Mouse (Mus musculus) adipocyte (in vitro differentiated cells): ENCODE measurements around the gene Cyp27a1.

ENCODE experiments used
- DNase-seq: peaks from one replicate; pipeline ENCODE4 v3.0.0-alpha.2; 2016; ENCODE audit warnings: low spot score

Cyp27a1 gene

GRCm38 (mm10) chr1:74771931-74772620, 58.7 kb downstream of the Cyp27a1 start:
- no peak for DNase-seq

GRCm38 (mm10) chr1:74773136-74773535, 59.8 kb downstream of the Cyp27a1 start:
- peak; percentile 61 for DNase-seq

DNA sequence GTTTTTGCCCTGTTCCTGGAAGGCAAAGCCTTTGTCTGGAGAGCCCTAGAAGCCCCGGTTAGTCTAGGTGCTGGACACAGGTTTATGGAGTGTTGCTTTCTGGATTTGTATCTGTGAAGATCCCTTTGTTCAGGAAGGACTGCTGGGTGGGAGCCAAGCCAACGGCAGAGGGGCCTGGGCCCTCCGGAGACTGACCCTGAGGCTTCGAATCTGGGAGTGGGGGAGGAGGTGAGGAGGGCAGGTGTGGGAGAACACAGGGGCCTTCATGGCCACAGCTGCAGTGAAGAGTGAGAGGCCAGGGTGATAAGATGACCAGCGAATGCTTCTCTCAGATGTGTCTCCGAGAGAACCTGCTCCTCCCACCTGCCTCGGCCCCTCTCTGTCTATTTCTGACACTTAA, 60.7 kb downstream of the Cyp27a1 start:
- DNase-seq = no peak

- DNase-seq = no peak
Measured at GRCm38 (mm10) chr1:74775816-74776215, 62.4 kb downstream of the Cyp27a1 start.

- no peak for DNase-seq
Measured at GRCm38 (mm10) chr1:74778934-74779486, 65.6 kb downstream of the Cyp27a1 start.

GRCm38 (mm10) chr1:74782045-74782444, 68.7 kb downstream of the Cyp27a1 start:
- DNase-seq = no peak

DNA sequence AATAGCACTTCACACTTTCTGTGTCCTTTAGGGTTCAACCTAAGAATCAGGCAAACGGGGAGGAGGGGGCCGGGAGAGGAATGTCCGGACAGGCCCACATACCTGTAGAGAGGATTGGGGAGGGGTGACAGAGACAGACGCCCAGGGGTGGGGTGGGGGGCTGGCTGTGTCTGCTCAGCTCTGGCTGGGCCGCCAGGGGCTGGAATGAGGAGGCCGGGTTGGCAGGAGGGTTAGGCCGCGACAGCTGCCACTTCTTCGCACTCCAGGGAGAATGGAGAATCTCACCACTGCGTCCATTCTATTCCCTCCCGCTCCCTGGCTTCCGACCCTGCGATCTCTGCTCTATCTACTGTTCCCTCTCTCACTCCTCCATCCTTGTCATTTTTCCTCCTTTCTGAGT, 70.2 kb downstream of the Cyp27a1 start:
- no peak for DNase-seq

DNA sequence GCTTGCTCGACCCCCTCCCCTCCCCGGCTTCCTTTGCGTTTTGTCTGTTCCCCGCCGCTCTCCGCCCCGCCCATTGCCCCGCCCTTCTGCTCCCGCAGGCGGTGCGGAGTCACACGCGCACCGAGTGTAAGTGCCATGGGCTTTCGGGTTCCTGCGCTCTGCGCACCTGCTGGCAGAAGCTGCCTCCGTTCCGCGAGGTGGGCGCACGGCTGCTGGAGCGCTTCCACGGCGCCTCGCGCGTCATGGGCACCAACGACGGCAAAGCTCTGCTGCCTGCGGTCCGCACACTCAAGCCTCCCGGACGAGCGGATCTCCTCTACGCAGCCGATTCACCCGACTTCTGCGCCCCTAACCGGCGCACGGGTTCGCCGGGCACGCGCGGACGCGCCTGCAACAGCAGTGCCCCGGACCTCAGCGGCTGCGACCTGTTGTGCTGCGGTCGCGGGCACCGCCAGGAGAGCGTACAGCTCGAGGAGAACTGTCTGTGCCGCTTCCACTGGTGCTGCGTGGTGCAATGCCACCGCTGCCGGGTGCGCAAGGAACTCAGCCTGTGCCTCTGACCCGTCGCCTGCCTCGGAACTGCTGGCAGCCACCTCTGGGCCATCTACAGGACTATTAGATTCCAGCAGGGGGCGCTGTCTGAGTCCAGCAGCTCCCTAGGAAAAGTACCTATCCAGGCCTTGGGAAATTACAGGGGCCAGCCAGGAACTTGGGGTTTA, 70.8 kb downstream of the Cyp27a1 start:
- DNase-seq = no peak
